In the genomic region with DNA sequence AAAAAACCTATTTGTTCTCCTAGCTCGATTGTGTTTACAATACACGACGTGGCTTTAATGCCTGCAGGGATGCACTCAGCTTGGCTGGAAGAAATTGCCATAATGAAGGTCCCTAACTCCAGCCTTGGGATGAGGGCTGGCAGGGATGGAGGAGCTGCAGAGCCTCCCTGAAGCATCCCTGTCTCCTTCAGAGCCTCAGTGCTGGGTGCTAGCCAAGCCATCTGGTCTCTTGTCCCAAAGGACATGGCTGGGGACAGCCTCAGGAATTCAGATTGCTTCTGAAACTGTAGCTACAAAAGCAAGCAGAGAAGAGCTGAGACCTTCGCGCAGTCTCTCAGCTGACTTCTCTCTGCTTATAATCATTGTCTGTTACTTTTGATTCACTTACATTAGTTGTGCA, we compare ENCODE assay signal across 12 mouse cellular contexts.
DNase-seq lines count a peak whose midpoint lies in the region; ATAC-seq and TF ChIP-seq lines count a peak whose summit lies in the region.
"Had no signal": no experiment of that assay in that cellular context is flagged by ENCODE, and none has a peak within 500 bp of the region (broad histone marks: within the 10 kb centered on the region; RNA-seq: fewer than 3 reads in every experiment).

No protein-coding gene starts in this region.

- peak; percentile 79 for ATAC-seq in hindbrain, embryonic 16.5 days
- ATAC-seq in hindbrain, embryonic 11.5 days (ENCODE audit: low FRiP score) = no peak
- ATAC-seq in midbrain, postnatal 0 days (ENCODE audit: low FRiP score) = no peak
- ATAC-seq: intestine, embryonic 16.5 days had no signal

- no peaks in the 10 kb centered on the region for H3K27me3 ChIP-seq in hindbrain, embryonic 16.5 days (replicated peaks; ENCODE audit: control insufficient read depth, insufficient read depth, low read length)
- H3K27me3 ChIP-seq in hindbrain, embryonic 11.5 days (ENCODE audit: control insufficient read depth, insufficient read depth, low read length) = no peaks in the 10 kb centered on the region
- no peaks in the 10 kb centered on the region for H3K27me3 ChIP-seq in midbrain, postnatal 0 days (ENCODE audit: insufficient read depth, low read length)
- no peaks in the 10 kb centered on the region for H3K27me3 ChIP-seq in midbrain, embryonic 10.5 days (ENCODE audit: low read depth, poor library complexity, severe bottlenecking)
- H3K27me3 ChIP-seq: limb, embryonic 12.5 days had no signal

- H3K27ac ChIP-seq in hindbrain, embryonic 16.5 days (ENCODE audit: low read depth, low read length) = no peak overlapping the region
- H3K27ac ChIP-seq in hindbrain, embryonic 11.5 days (ENCODE audit: low read depth, low read length) = no peak overlapping the region
- H3K27ac ChIP-seq in midbrain, postnatal 0 days (ENCODE audit: low read depth, low read length) = no peak overlapping the region
- no peak overlapping the region for H3K27ac ChIP-seq in midbrain, embryonic 10.5 days (replicated peaks)
- H3K27ac ChIP-seq: limb, embryonic 12.5 days had no signal

- no peaks in the 10 kb centered on the region for H3K36me3 ChIP-seq in hindbrain, embryonic 16.5 days (ENCODE audit: control insufficient read depth, insufficient read depth, low read length)
- H3K36me3 ChIP-seq in hindbrain, embryonic 11.5 days (ENCODE audit: control insufficient read depth, insufficient read depth, low read length) = no peaks in the 10 kb centered on the region
- no peaks in the 10 kb centered on the region for H3K36me3 ChIP-seq in midbrain, postnatal 0 days (ENCODE audit: insufficient read depth, low read length)
- no peaks in the 10 kb centered on the region for H3K36me3 ChIP-seq in midbrain, embryonic 10.5 days
- H3K36me3 ChIP-seq: G1E; limb, embryonic 12.5 days had no signal

- TF ChIP-seq CTCF in midbrain, postnatal 0 days (IDR thresholded peaks at IDR 0.05) = no peak

- WGBS in hindbrain, embryonic 16.5 days = 45% methylated on average over 5 of the region's 5 CpGs
- 96% methylated on average over 5 of the region's 5 CpGs for WGBS in hindbrain, embryonic 11.5 days
- 55% methylated on average over 5 of the region's 5 CpGs for WGBS in midbrain, postnatal 0 days
- 93% methylated on average over 5 of the region's 5 CpGs for WGBS in midbrain, embryonic 10.5 days

- H3K4me1 ChIP-seq in hindbrain, embryonic 16.5 days (ENCODE audit: control insufficient read depth, insufficient read depth, low read depth, low read length) = peaks cover 6% of the 10 kb centered on the region
- no peaks in the 10 kb centered on the region for H3K4me1 ChIP-seq in hindbrain, embryonic 11.5 days (replicated peaks; ENCODE audit: control insufficient read depth, insufficient read depth, low read length)
- no peaks in the 10 kb centered on the region; the same call in 1 of the 2 replicates for H3K4me1 ChIP-seq in midbrain, postnatal 0 days (ENCODE audit: insufficient read depth, low read length)
- no peaks in the 10 kb centered on the region for H3K4me1 ChIP-seq in midbrain, embryonic 10.5 days

- H3K9me3 ChIP-seq in hindbrain, embryonic 16.5 days (ENCODE audit: control insufficient read depth, low read length) = no peaks in the 10 kb centered on the region
- H3K9me3 ChIP-seq in hindbrain, embryonic 11.5 days (ENCODE audit: control insufficient read depth, low read length) = no peaks in the 10 kb centered on the region
- no peaks in the 10 kb centered on the region for H3K9me3 ChIP-seq in midbrain, postnatal 0 days (ENCODE audit: low read length)
- H3K9me3 ChIP-seq in midbrain, embryonic 10.5 days (replicated peaks) = no peaks in the 10 kb centered on the region
- H3K9me3 ChIP-seq: G1E; limb, embryonic 12.5 days had no signal

- no peak overlapping the region for H3K4me2 ChIP-seq in hindbrain, embryonic 16.5 days (ENCODE audit: low read length)
- H3K4me2 ChIP-seq in hindbrain, embryonic 11.5 days (replicated peaks; ENCODE audit: low read depth, low read length) = no peak overlapping the region
- no peak overlapping the region for H3K4me2 ChIP-seq in midbrain, postnatal 0 days (ENCODE audit: low read depth, low read length, poor library complexity, severe bottlenecking)
- H3K4me2 ChIP-seq: limb, embryonic 12.5 days had no signal

- no peak overlapping the region for H3K9ac ChIP-seq in hindbrain, embryonic 16.5 days (ENCODE audit: low read depth, low read length)
- H3K9ac ChIP-seq in hindbrain, embryonic 11.5 days (ENCODE audit: low read depth, low read length) = no peak overlapping the region
- no peak overlapping the region for H3K9ac ChIP-seq in midbrain, postnatal 0 days (replicated peaks; ENCODE audit: low read length, poor library complexity, severe bottlenecking)
- H3K9ac ChIP-seq: limb, embryonic 12.5 days had no signal

- no peak overlapping the region for H3K4me3 ChIP-seq in hindbrain, embryonic 16.5 days (ENCODE audit: low read length)
- H3K4me3 ChIP-seq in hindbrain, embryonic 11.5 days (ENCODE audit: low read depth, low read length) = no peak overlapping the region
- no peak overlapping the region for H3K4me3 ChIP-seq in midbrain, postnatal 0 days (ENCODE audit: low read depth, low read length)
- no peak overlapping the region for H3K4me3 ChIP-seq in midbrain, embryonic 10.5 days
- H3K4me3 ChIP-seq: limb, embryonic 12.5 days had no signal

- no peak for DNase-seq in hindbrain, embryonic 11.5 days (ENCODE audit: low spot score)
- peak; percentile 80 for DNase-seq in midbrain, postnatal 0 days (ENCODE audit: low spot score)
- DNase-seq in midbrain, embryonic 10.5 days (ENCODE audit: low spot score) = no peak
- DNase-seq in cerebellum, adult 9-11 months = peak; percentile 83
- peak; percentile 12 to 25 for DNase-seq in layer of hippocampus, postnatal 14 days (ENCODE audit: low spot score in 2 of 2)
- DNase-seq in retina, postnatal 1 day = no peak
- DNase-seq in ovary, postnatal 10 days (ENCODE audit: low spot score) = no peak
- DNase-seq: adrenal gland, adult 8-10 months had no signal

Comparison
In these comparisons a context has a peak if more than half of its experiments do, and no peak if none do; other contexts are left out.
1. DNase-seq: peak in midbrain, postnatal 0 days (single experiment), cerebellum, adult 9-11 months (single experiment) and layer of hippocampus, postnatal 14 days (2 of 2); none in hindbrain, embryonic 11.5 days (single experiment), midbrain, embryonic 10.5 days (single experiment), retina, postnatal 1 day (single experiment) and ovary, postnatal 10 days (single experiment).